Mouse (Mus musculus): ENCODE measurements at regions not wholly inside any gene's neighbourhood (a gene's known extent, or its start where the extent isn't known, plus 50 kb on each side); places are given as distances from the start of the nearest gene placed in this dataset.

DNA sequence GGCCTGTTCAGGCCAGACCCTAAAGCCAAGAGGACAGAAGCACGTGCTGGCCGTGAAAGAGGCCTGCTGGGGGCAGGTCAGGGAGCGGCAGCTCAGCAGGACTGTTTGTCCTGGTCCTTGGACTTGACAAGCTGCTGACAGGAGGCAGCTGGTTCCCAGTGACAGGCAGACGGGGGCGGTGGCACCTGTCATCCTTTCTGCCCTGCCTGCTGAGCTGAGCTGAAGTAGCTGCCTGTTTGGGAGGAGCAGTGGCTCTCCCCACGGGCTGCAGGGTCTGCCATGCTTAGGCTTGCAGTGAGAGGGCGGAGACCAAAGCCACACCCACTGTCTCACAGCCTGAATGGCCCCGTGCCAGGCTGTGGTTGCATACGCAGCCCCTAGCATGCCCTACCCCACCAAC is 50.4 kb upstream of the Otos start:
- in situ Hi-C loops (cut with MboI; ENCODE audit: low sequenced_read_pairs in 2 of 2, unreplicated experiment in 2 of 2), result no loop called here
- no peak for TF ChIP-seq MAFK (IDR thresholded peaks at IDR 0.05; ENCODE audit: insufficient read depth, low read depth, low read length)
- TF ChIP-seq ZC3H11A (IDR thresholded peaks at IDR 0.05; ENCODE audit: borderline replicate concordance, low read depth, low read length), result no peak
- TF ChIP-seq ZNF384 (IDR thresholded peaks at IDR 0.05; ENCODE audit: low read depth, low read length), result no peak
- TF ChIP-seq HCFC1 (IDR thresholded peaks at IDR 0.05; ENCODE audit: borderline replicate concordance, insufficient read depth, low read length), result no peak
- no peak for TF ChIP-seq CHD2 (IDR thresholded peaks at IDR 0.05; ENCODE audit: low read depth, low read length)
- DNase-seq (ENCODE audit: low read depth, low spot score), result no peak
- H3K4me1 ChIP-seq (ENCODE audit: control insufficient read depth in 2 of 2, insufficient read depth in 2 of 2, low read length in 2 of 2, poor library complexity in 1 of 2), result peaks cover 0 to 3% of the 10 kb centered on the region in 2 experiments; a peak in 1 of 4 replicates
- H3K4me3 ChIP-seq (ENCODE audit: insufficient read depth in 1 of 2, low read depth in 1 of 2, low read length in 2 of 2, poor library complexity in 1 of 2, severe bottlenecking in 1 of 2), result peak overlapping the region in 1 of 2 experiments; percentile 60; a peak in 2 of 4 replicates
- no peaks in the 10 kb centered on the region for H3K9me3 ChIP-seq (ENCODE audit: control insufficient read depth, insufficient read depth, low read depth, low read length)
- no peak overlapping the region for H3K27ac ChIP-seq (ENCODE audit: insufficient read depth, low read depth, low read length, poor library complexity, severe bottlenecking)
- no peaks in the 10 kb centered on the region for H3K36me3 ChIP-seq (ENCODE audit: control insufficient read depth, insufficient read depth, low read length, poor library complexity, severe bottlenecking)
- no peak overlapping the region for H3K9ac ChIP-seq (ENCODE audit: insufficient read depth, low read depth, low read length, poor library complexity, severe bottlenecking)

GRCm38 (mm10) chr1:92698541-92698940 is 49.9 kb upstream of the Otos start:
- H3K4me1 ChIP-seq (ENCODE audit: control insufficient read depth in 2 of 2, insufficient read depth in 2 of 2, low read length in 2 of 2, poor library complexity in 1 of 2), result peaks cover 0 to 3% of the 10 kb centered on the region in 2 experiments; a peak in 1 of 4 replicates
- no peak overlapping the region for H3K27ac ChIP-seq (ENCODE audit: insufficient read depth, low read depth, low read length, poor library complexity, severe bottlenecking)
- no peak overlapping the region for H3K4me3 ChIP-seq (ENCODE audit: insufficient read depth in 1 of 2, low read depth in 1 of 2, low read length in 2 of 2, poor library complexity in 1 of 2, severe bottlenecking in 1 of 2)
- in situ Hi-C loops (cut with MboI; ENCODE audit: low sequenced_read_pairs in 2 of 2, unreplicated experiment in 2 of 2), result no loop called here
- no peak overlapping the region for H3K9ac ChIP-seq (ENCODE audit: insufficient read depth, low read depth, low read length, poor library complexity, severe bottlenecking)
- TF ChIP-seq CHD2 (IDR thresholded peaks at IDR 0.05; ENCODE audit: low read depth, low read length), result no peak
- TF ChIP-seq MAFK (IDR thresholded peaks at IDR 0.05; ENCODE audit: insufficient read depth, low read depth, low read length), result no peak
- no peak for TF ChIP-seq HCFC1 (IDR thresholded peaks at IDR 0.05; ENCODE audit: borderline replicate concordance, insufficient read depth, low read length)
- no peaks in the 10 kb centered on the region for H3K36me3 ChIP-seq (ENCODE audit: control insufficient read depth, insufficient read depth, low read length, poor library complexity, severe bottlenecking)
- DNase-seq (ENCODE audit: low read depth, low spot score), result no peak
- H3K9me3 ChIP-seq (ENCODE audit: control insufficient read depth, insufficient read depth, low read depth, low read length), result no peaks in the 10 kb centered on the region

Measured in ES-E14 (cell line).